In the genomic region with DNA sequence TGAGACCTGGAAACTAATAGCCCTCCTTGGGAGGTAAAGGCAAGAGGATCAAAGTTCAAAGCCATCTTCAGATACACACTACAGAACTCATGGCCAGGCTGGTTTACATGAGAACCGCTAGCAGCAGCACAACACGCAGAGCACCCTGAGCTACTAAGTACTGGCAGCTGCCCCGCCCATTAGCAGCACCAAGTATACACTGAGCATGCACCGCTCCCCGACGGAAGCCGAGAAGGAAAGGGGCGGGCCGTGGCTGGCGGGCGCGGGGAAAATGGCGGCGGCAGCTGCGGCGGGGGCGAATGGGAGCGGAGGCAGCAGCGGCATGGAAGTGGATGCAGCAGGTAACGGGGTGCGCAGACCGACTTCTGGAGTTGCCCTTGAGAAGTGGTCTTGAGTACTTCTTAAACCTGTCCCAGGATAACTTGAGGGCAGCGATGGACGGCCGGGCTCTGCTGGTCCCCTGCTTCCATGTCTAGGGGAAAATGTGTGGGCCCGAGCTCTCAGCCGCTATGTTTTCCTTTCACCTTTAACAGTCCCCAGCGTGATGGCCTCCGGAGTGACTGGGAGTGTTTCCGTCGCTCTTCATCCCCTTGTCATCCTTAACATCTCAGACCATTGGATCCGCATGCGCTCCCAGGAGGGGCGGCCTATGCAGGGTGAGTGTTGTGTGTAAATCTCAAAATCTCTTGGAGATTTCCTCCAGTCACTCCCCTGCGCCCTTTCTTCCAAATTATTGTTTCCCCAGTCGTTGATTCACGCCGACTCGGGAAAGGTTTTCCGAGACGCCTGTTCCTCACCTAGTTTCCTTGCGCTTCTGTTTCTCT, we compare ENCODE assay signal across 8 mouse cellular contexts. TPM values are rescaled to one million over a fixed set of nuclear protein-coding genes. Genes with fewer than 3 reads are reported as not detected.
DNase-seq lines count a peak whose midpoint lies in the region; ATAC-seq lines count a peak whose summit lies in the region.

Gene Cops6 (plus strand): TSS at position 230 of the 824 bp plus-strand sequence.

- peaks cover 38% of the 10 kb centered on the region for H3K36me3 ChIP-seq in hindbrain, embryonic 13.5 days

- H3K4me2 ChIP-seq in hindbrain, embryonic 13.5 days, result peak within 1 kb of the TSS; percentile 85

- no peaks in the 10 kb centered on the region for H3K9me3 ChIP-seq in hindbrain, embryonic 13.5 days

- no peaks in the 10 kb centered on the region for H3K27me3 ChIP-seq in hindbrain, embryonic 13.5 days

- peak; percentile 95 for DNase-seq in NIH3T3 (ENCODE audit: low read depth)
- DNase-seq in cerebellum, postnatal 14 days, result peak; percentile 95 to 96
- peak; percentile 88 to 91 for DNase-seq in frontal cortex, postnatal 14 days (ENCODE audit: low spot score in 2 of 2)
- DNase-seq in layer of hippocampus, postnatal 25 days (ENCODE audit: extremely low spot score in 1 of 2, low spot score in 1 of 2), result peak; percentile 91 to 95
- peak; percentile 95 for DNase-seq in lung, postnatal 25 days (ENCODE audit: low spot score)
- DNase-seq in retina, embryonic 14.5 days (ENCODE audit: low spot score), result peak; percentile 93
- peak; percentile 97 for DNase-seq in thymus, postnatal 4 days

- peak within 1 kb of the TSS; percentile 85 for H3K27ac ChIP-seq in hindbrain, embryonic 13.5 days

- under 1% methylated on average over 42 of the region's 42 CpGs for WGBS in hindbrain, embryonic 13.5 days

- peak within 1 kb of the TSS; percentile 91 for H3K9ac ChIP-seq in hindbrain, embryonic 13.5 days

- peaks cover 23% of the 10 kb centered on the region for H3K4me1 ChIP-seq in hindbrain, embryonic 13.5 days (replicated peaks)

- peak within 1 kb of the TSS; percentile 82 for H3K4me3 ChIP-seq in hindbrain, embryonic 13.5 days

- ATAC-seq in hindbrain, embryonic 13.5 days (ENCODE audit: low FRiP score), result peak; percentile 95

RNA-seq across cellular contexts. Expression of gene Cops6, which starts in this region (rescaled TPM):
- 308 and 322 TPM in 2 replicates for polyA plus RNA-seq in hindbrain, embryonic 13.5 days (2015; fragmentation: Nextera tagmentation; extraction: Ambion mirVana)
- 100 to 1,000 TPM; 136 to 143 TPM for total RNA-seq in layer of hippocampus, postnatal 25 days (2021)

Comparison
In these comparisons a context has a peak if more than half of its experiments do, and no peak if none do; other contexts are left out.
1. Peak in every context shown above with its lines: DNase-seq, ATAC-seq, H3K4me3 ChIP-seq and H3K27ac ChIP-seq.